Mouse (Mus musculus) monocyte, adult 2 months (primary cell): Measurements from ENCODE around the gene Slfn14.
"Not testable (repeated sequence)": the region's sequence is repeated elsewhere in the genome, so short reads cannot be mapped to it uniquely, and the experiment has no call there.

Source experiments
- DNase-seq, 2 experiments: peaks; one replicate each; pipeline ENCODE4 v3.0.0; 2022; ENCODE audit warnings: low spot score in 2 of 2, low read depth in 1 of 2

Gene Slfn14

GRCm38 (mm10) chr11:83286566-83286965 is at the start of gene Slfn14:
Gene Slfn14, minus strand, starts transcription at chr11:83286726.
- no peak for DNase-seq

GRCm38 (mm10) chr11:83335826-83336225 is 49.3 kb upstream of the Slfn14 start:
- no peak for DNase-seq

GRCm38 (mm10) chr11:83327427-83327826 is 40.9 kb upstream of the Slfn14 start:
- peak in 1 of 2 experiments; percentile 6 for DNase-seq

- not testable (repeated sequence) for DNase-seq
Observed at GRCm38 (mm10) chr11:83326692-83327091, 40.2 kb upstream of the Slfn14 start.

- no peak for DNase-seq
Observed at GRCm38 (mm10) chr11:83319048-83319447, 32.5 kb upstream of the Slfn14 start.

GRCm38 (mm10) chr11:83312471-83312870 is 25.9 kb upstream of the Slfn14 start:
- no peak for DNase-seq

GRCm38 (mm10) chr11:83306700-83307253 is 20.3 kb upstream of the Slfn14 start:
- no peak for DNase-seq

GRCm38 (mm10) chr11:83304485-83304884 is 18.0 kb upstream of the Slfn14 start:
- no peak for DNase-seq

- no peak for DNase-seq
Observed at GRCm38 (mm10) chr11:83303751-83304150, 17.2 kb upstream of the Slfn14 start.

- peak; percentile 87 to 91 for DNase-seq
Observed at GRCm38 (mm10) chr11:83302526-83303251, 16.2 kb upstream of the Slfn14 start, which contains the start of gene Pex12. Gene Pex12, minus strand, starts transcription at chr11:83302586.

GRCm38 (mm10) chr11:83302124-83302523 is 15.6 kb upstream of the Slfn14 start:
- no peak for DNase-seq

- DNase-seq: no peak
Observed at GRCm38 (mm10) chr11:83301431-83301831, 14.9 kb upstream of the Slfn14 start.

GRCm38 (mm10) chr11:83299724-83300123 is 13.2 kb upstream of the Slfn14 start:
- no peak for DNase-seq

- DNase-seq: peak; percentile 86 to 88
Observed at GRCm38 (mm10) chr11:83298225-83299195, 12.0 kb upstream of the Slfn14 start, which contains the start of gene Ap2b1. Gene Ap2b1, plus strand, starts transcription at chr11:83299024.

GRCm38 (mm10) chr11:83297816-83298215 is 11.3 kb upstream of the Slfn14 start:
- DNase-seq: no peak

- DNase-seq: no peak
Observed at GRCm38 (mm10) chr11:83294133-83294532, 7.6 kb upstream of the Slfn14 start.

- DNase-seq: no peak
Observed at GRCm38 (mm10) chr11:83293182-83293581, 6.7 kb upstream of the Slfn14 start.

GRCm38 (mm10) chr11:83292251-83292587 is 5.7 kb upstream of the Slfn14 start:
- no peak for DNase-seq

- DNase-seq: peak; percentile 87 to 92
Observed at GRCm38 (mm10) chr11:83291375-83292250, 5.1 kb upstream of the Slfn14 start.

GRCm38 (mm10) chr11:83289633-83290032 is 3.1 kb upstream of the Slfn14 start:
- no peak for DNase-seq

- no peak for DNase-seq
Observed at GRCm38 (mm10) chr11:83289036-83289435, 2.5 kb upstream of the Slfn14 start.
